27 mouse cellular contexts compared by ENCODE assay signal in the genomic region with DNA sequence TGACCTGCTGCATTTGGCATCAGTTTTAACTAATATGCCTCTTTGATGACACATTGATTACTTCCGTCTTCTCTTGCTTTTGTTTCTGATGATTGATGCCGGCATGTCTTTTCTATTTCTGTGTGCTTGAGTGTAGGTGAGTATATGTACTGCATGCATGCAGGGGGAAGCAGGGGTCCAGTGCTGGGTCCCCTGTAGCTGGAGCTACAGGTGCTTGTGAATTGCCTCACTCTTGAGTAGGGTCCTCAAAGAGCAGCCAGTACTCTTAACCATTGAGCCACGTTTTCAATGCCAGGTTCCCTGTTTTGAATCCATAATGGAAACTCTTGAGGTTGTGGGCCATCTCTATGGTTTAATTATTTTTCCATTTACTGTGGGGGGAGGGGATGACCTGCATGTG. TPM values are rescaled to one million over a fixed set of nuclear protein-coding genes. Genes with fewer than 3 reads are reported as not detected.
DNase-seq lines count a peak whose midpoint lies in the region; ATAC-seq and TF ChIP-seq lines count a peak whose summit lies in the region.
"Had no signal": no experiment of that assay in that cellular context is flagged by ENCODE, and none has a peak within 500 bp of the region (broad histone marks: within the 10 kb centered on the region; RNA-seq: fewer than 3 reads in every experiment).

No protein-coding gene starts in this region.

- no peaks in the 10 kb centered on the region for H3K9me3 ChIP-seq in heart, postnatal 0 days (replicated peaks; ENCODE audit: control insufficient read depth, low read length)
- H3K9me3 ChIP-seq in kidney, postnatal 0 days (replicated peaks; ENCODE audit: low read length): no peaks in the 10 kb centered on the region
- H3K9me3 ChIP-seq: embryonic facial prominence, embryonic 10.5 days; embryonic facial prominence, embryonic 13.5 days; forebrain, embryonic 13.5 days; G1E; heart, embryonic 13.5 days; hindbrain, embryonic 12.5 days; hindbrain, embryonic 15.5 days had no signal

- no peaks in the 10 kb centered on the region for H3K27me3 ChIP-seq in heart, postnatal 0 days (ENCODE audit: control insufficient read depth, insufficient read depth, low read length)
- H3K27me3 ChIP-seq in kidney, postnatal 0 days (ENCODE audit: insufficient read depth, low read length): no peaks in the 10 kb centered on the region
- H3K27me3 ChIP-seq: CH12.LX; embryonic facial prominence, embryonic 13.5 days; forebrain, embryonic 13.5 days; heart, embryonic 13.5 days; hindbrain, embryonic 12.5 days; hindbrain, embryonic 15.5 days had no signal

- H3K27ac ChIP-seq in gastrocnemius, adult 2 months: peak overlapping the region; percentile 48; the same call in 1 of the 2 replicates
- peak overlapping the region; percentile 27; the same call in 1 of the 2 replicates for H3K27ac ChIP-seq in heart, postnatal 0 days (ENCODE audit: low read depth)
- H3K27ac ChIP-seq in kidney, postnatal 0 days: 0 out of 2 replicates have a peak overlapping the region, but pooled peaks have one; percentile 31
- H3K27ac ChIP-seq: forebrain, embryonic 13.5 days; hindbrain, embryonic 12.5 days; hindbrain, embryonic 15.5 days had no signal

- DNase-seq in gastrocnemius, adult 2 months: peak; percentile 27
- no peak for DNase-seq in gastrocnemius, postnatal 36 days
- DNase-seq in heart, postnatal 0 days (ENCODE audit: low spot score): no peak
- DNase-seq in heart, adult 8-10 months (ENCODE audit: low spot score): no peak
- DNase-seq in kidney, postnatal 0 days (ENCODE audit: low spot score): no peak
- no peak for DNase-seq in kidney, postnatal 4 days
- DNase-seq in natural killer cell, adult 2 months (ENCODE audit: low spot score in 2 of 2): no peak
- DNase-seq: adrenal gland, adult 2 months; adrenal gland, postnatal 14 days; B cell, adult 2 months; cerebellum, adult 11 months; cerebellum, adult 2 months; cerebellum, adult 9-11 months; cerebellum, postnatal 25 days; embryo, embryonic 11 days; gastrocnemius, postnatal 14 days had no signal

- H3K4me3 ChIP-seq in gastrocnemius, adult 2 months: no peak overlapping the region
- no peak overlapping the region for H3K4me3 ChIP-seq in heart, postnatal 0 days (ENCODE audit: low read depth, low read length)
- H3K4me3 ChIP-seq in kidney, postnatal 0 days (replicated peaks; ENCODE audit: low read depth, low read length): no peak overlapping the region
- H3K4me3 ChIP-seq: embryonic facial prominence, embryonic 10.5 days; embryonic facial prominence, embryonic 13.5 days; erythroblast, embryonic 14.5 days; forebrain, embryonic 13.5 days; heart, embryonic 13.5 days; hindbrain, embryonic 12.5 days; hindbrain, embryonic 15.5 days had no signal

- peaks cover 45% of the 10 kb centered on the region for H3K36me3 ChIP-seq in heart, postnatal 0 days (replicated peaks; ENCODE audit: control insufficient read depth, insufficient read depth, low read length)
- H3K36me3 ChIP-seq in kidney, postnatal 0 days (ENCODE audit: insufficient read depth, low read length): peaks cover 53% of the 10 kb centered on the region

- H3K4me2 ChIP-seq in heart, postnatal 0 days (ENCODE audit: low read depth, low read length): no peak overlapping the region
- no peak overlapping the region for H3K4me2 ChIP-seq in kidney, postnatal 0 days (ENCODE audit: low read length)
- H3K4me2 ChIP-seq: embryonic facial prominence, embryonic 13.5 days; forebrain, embryonic 13.5 days; heart, embryonic 13.5 days; hindbrain, embryonic 12.5 days; hindbrain, embryonic 15.5 days had no signal

- 0 out of 2 replicates have a peak, but pooled peaks have one; percentile 5 for TF ChIP-seq EP300 in heart, postnatal 0 days (IDR thresholded peaks at IDR 0.05; ENCODE audit: low read depth)

- 0 out of 2 replicates have a peak, but pooled peaks cover 6% of the 10 kb centered on the region for H3K4me1 ChIP-seq in heart, postnatal 0 days (ENCODE audit: control insufficient read depth, insufficient read depth)
- peaks cover 12% of the 10 kb centered on the region for H3K4me1 ChIP-seq in kidney, postnatal 0 days (replicated peaks; ENCODE audit: insufficient read depth, low read length)

- no peak overlapping the region for H3K9ac ChIP-seq in heart, postnatal 0 days (replicated peaks; ENCODE audit: low read depth, low read length)
- no peak overlapping the region for H3K9ac ChIP-seq in kidney, postnatal 0 days (ENCODE audit: low read depth, low read length)
- H3K9ac ChIP-seq: embryonic facial prominence, embryonic 13.5 days; forebrain, embryonic 13.5 days; heart, embryonic 13.5 days; hindbrain, embryonic 12.5 days; hindbrain, embryonic 15.5 days had no signal

- ATAC-seq in heart, postnatal 0 days (ENCODE audit: insufficient read depth, low read depth): peak; percentile 7; the same call in 1 of the 2 replicates
- 0 out of 2 replicates have a peak, but pooled peaks have one; percentile 3 for ATAC-seq in kidney, postnatal 0 days (replicated peaks; ENCODE audit: low FRiP score, low read depth)
- ATAC-seq: forebrain, embryonic 13.5 days; forebrain, embryonic 16.5 days; intestine, postnatal 0 days had no signal

- intact Hi-C loops in gastrocnemius, adult 2 months (cut with DNase I): no loop called here
- intact Hi-C loops in gastrocnemius, postnatal 36 days (cut with DNase I): no loop called here

- no peak for TF ChIP-seq CTCF in gastrocnemius, adult 2 months (IDR thresholded peaks at IDR 0.05)
- no peak for TF ChIP-seq CTCF in heart, postnatal 0 days (IDR thresholded peaks at IDR 0.05; ENCODE audit: low read depth)
- TF ChIP-seq CTCF in kidney, postnatal 0 days (IDR thresholded peaks at IDR 0.05; ENCODE audit: low read depth): no peak

- 62% methylated on average over 3 of the region's 3 CpGs for WGBS in heart, postnatal 0 days
- WGBS in kidney, postnatal 0 days: 92% methylated on average over 3 of the region's 3 CpGs

RNA-seq across cellular contexts. Expression of gene Slc25a4, which starts 6.8 kb away (rescaled TPM):
- 1,000 to 10,000 TPM; 2,736 to 3,418 TPM for total RNA-seq in gastrocnemius, adult 2 months (2021)
- total RNA-seq in gastrocnemius, postnatal 36 days (2021): 1,000 to 10,000 TPM; 2,982 to 3,031 TPM
- total RNA-seq in heart, postnatal 0 days (2014; rRNA removed; ENCODE audit: low replicate concordance): 6,222 and 7,450 TPM in 2 replicates
- 6,522 and 6,528 TPM in 2 replicates for polyA plus RNA-seq in heart, postnatal 0 days (2015; fragmentation: Nextera tagmentation; extraction: Ambion mirVana)
- 1,000 to 10,000 TPM; 4,428 to 5,209 (median 4,678) TPM for total RNA-seq in heart, adult 8-10 months (2022)
- polyA plus RNA-seq in kidney, postnatal 0 days (2015; fragmentation: Nextera tagmentation; extraction: Ambion mirVana): 835 and 864 TPM in 2 replicates

RNA-seq across cellular contexts. Expression of gene Snx25, which starts 52.3 kb away (rescaled TPM):
- 1 to 10 TPM; 6.0 to 6.4 TPM for total RNA-seq in gastrocnemius, adult 2 months (2021)
- 1 to 10 TPM; 4.1 to 7.8 TPM for total RNA-seq in gastrocnemius, postnatal 36 days (2021)
- total RNA-seq in heart, postnatal 0 days (2014; rRNA removed; ENCODE audit: low replicate concordance): 14.7 and 28.0 TPM in 2 replicates
- 2.4 and 4.0 TPM in 2 replicates for polyA plus RNA-seq in heart, postnatal 0 days (2015; fragmentation: Nextera tagmentation; extraction: Ambion mirVana)
- 10 to 100 TPM in 1 of 4 experiments, 1 to 10 TPM in 3; 7.8 to 10.4 (median 8.7) TPM for total RNA-seq in heart, adult 8-10 months (2022)
- polyA plus RNA-seq in kidney, postnatal 0 days (2015; fragmentation: Nextera tagmentation; extraction: Ambion mirVana): 5.4 and 6.3 TPM in 2 replicates

RNA-seq across cellular contexts. Expression of gene Cfap97, which starts 52.7 kb away (rescaled TPM):
- 10 to 100 TPM; 12.4 to 13.0 TPM for total RNA-seq in gastrocnemius, adult 2 months (2021)
- total RNA-seq in gastrocnemius, postnatal 36 days (2021): 10 to 100 TPM in 1 of 2 experiments, 1 to 10 TPM in 1; 9.4 to 11.5 TPM
- total RNA-seq in heart, postnatal 0 days (2014; rRNA removed; ENCODE audit: low replicate concordance): 13.7 and 14.8 TPM in 2 replicates
- 22.0 and 22.4 TPM in 2 replicates for polyA plus RNA-seq in heart, postnatal 0 days (2015; fragmentation: Nextera tagmentation; extraction: Ambion mirVana)
- 10 to 100 TPM; 11.8 to 14.0 (median 13.4) TPM for total RNA-seq in heart, adult 8-10 months (2022)
- polyA plus RNA-seq in kidney, postnatal 0 days (2015; fragmentation: Nextera tagmentation; extraction: Ambion mirVana): 34.7 and 37.4 TPM in 2 replicates
